Mouse (Mus musculus): Measurements from ENCODE around the gene Clybl.
A peak's percentile ranks its signal among the peaks of the same experiment; 100 is the strongest.

Gene Clybl

GRCm38 (mm10) chr14:122181078-122181814 lies at the start of gene Clybl:
Gene Clybl (plus strand): TSS chr14:122181704.
- peak; percentile 98 for DNase-seq (ENCODE audit: low spot score)

DNA sequence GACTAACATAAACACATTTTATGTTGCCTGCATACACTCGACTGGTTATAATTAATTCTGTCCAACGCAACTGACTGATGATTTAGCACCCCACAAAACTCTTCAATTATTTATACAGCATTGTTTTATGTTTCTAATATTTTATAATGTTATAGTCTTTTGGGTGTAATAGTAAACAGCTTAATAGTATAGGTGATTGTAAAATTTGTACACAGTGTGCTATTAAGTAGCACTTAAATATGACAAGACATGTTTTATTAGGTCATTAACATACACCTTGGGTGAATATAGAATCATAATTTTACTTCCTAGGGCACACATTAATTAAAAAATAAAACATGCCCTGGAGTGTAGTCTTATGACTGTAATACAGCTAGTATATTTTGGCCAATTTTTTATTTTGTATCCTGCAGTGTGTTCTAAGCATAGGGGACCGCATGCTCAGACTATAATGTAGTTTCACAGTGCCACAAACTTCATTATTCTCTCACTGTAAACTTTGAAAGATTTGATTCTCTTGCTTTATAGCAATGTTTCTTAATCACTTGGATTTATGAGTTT lies 45.1 kb upstream of the Clybl start:
- no peak for DNase-seq (ENCODE audit: low spot score)

- DNase-seq (ENCODE audit: low spot score) = no peak
These were observed 44.3 kb upstream of the Clybl start for GRCm38 (mm10) chr14:122137234-122137633.

DNA sequence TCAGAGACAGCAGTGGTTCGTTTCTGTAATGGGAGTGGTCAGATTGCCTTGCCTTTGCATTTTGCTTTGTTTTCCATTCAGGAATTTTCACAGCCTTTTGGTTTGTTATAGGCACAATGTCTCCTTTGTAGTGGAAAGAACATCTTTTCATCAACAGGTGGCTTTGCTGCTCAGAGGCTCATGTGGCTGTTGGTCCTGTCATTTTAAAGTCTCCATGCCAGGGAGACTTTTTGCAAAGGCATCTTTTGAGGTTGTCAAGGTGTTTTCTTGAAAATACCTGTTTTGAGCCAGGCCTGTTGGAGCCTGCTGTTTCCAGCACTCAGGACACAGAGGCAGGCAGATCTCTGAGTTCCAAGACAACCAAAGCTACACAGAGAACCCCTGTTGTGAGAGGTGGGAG lies 41.4 kb upstream of the Clybl start:
- no peak for DNase-seq (ENCODE audit: low spot score)

DNA sequence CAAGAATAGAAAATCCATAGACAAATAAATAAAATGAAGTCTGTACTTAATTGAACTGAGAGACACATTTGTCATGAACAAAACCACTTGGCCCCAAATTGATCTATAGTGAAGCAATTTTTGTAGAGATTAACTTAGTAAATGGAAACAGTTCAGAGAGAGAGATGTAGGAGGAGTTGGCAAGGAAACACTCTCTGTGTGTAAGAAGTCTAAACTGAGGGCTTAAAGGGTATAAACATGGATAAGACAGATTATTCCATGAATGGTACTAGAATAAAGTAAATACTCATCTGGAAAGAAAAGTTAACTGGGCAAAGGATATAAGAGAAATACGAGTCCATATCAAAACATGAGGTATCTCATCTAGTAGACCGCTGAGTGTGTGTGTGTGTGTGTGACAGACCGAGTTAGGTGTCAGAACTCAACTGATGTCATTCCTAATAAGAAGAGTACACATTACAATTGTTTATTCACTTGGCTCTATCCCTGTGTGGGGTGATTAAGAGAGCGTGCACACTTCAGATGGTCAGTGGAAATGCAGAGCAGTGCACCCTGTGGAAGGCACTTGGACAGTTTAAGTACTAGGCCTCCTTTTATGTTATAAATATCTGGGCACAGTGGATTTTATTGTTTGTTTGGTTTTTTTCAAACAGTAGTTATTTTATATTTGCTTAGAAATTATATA lies 37.8 kb upstream of the Clybl start:
- DNase-seq (ENCODE audit: low spot score) = no peak

- no peak for DNase-seq (ENCODE audit: low spot score)
These were observed 36.1 kb upstream of the Clybl start for GRCm38 (mm10) chr14:122145374-122145773.

DNA sequence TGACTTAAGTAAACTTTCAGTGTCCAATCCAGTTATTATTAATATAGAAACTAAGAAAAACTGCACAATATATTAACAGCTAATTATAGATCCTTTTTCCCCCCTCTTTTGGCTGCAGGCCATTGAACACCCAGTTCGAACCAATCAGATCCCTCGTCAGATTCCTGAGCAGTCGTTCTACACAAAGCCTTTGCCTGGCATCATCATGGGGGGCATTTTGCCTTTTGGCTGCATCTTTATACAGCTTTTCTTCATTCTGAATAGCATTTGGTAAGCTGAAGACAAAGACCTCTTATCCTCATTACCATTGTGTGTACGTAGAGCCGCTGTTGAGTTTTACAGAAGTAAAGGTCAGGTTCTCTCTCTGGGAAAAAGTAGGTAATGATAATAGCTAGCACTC lies 30.9 kb upstream of the Clybl start:
- DNase-seq (ENCODE audit: low spot score) = no peak

DNA sequence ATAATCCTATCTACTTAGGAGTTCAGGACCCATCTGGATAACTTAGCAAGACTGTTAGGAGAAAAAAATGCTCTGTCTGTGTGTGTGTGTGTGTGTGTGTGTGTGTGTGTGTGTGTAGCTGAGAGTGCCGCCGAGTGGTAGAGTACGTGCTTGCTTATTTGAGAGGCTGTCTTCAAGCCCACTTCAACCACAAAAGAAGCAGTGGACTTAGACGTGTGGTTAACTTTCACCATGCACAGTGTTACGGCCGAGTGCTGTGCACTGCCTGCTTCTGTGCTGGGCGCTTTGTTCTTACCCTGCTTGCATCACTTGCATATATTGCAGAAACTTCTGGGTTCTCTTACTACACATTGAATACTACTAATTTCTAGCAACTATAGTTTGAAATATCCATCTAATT lies 23.8 kb upstream of the Clybl start:
- no peak for DNase-seq (ENCODE audit: low spot score)

DNA sequence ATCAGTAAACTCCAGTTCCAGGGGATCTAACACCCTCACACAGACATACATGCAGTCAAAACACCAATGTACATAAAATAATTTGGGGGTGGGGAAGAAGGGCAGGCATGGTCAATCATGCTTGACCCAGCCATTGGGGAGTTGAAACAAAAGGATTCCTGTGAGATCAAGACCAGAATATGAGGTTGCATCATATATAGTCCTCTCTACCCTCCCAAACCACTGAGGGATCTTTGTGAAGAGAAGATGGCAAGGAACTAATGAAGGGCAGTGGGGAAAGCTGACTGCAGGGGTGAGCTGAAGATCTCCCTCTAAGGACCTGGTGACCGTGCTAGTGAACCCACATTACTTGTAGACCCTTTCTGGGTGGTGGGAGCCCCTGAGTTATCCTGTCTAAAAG lies 20.6 kb upstream of the Clybl start:
- DNase-seq (ENCODE audit: low spot score) = no peak

DNA sequence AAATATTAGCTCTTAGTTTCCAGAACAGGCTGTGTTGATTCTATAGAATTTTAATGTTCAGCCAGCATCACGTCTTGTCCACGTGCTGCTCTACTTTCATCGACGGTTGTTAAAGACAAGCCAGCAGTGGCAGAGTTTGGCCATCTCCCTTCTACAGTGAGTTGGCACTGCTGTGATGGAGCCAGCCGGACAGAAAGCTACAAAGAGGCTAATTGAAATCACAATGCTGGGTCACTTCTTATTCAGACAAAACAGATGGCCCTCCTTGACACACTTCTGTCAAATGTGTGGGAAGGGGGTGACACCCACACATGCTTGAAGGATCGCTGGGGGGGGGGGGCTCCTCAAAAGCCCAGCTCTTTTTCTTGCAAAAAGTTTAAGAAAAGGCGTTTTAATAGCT lies 12.6 kb upstream of the Clybl start:
- DNase-seq (ENCODE audit: low spot score) = no peak

DNA sequence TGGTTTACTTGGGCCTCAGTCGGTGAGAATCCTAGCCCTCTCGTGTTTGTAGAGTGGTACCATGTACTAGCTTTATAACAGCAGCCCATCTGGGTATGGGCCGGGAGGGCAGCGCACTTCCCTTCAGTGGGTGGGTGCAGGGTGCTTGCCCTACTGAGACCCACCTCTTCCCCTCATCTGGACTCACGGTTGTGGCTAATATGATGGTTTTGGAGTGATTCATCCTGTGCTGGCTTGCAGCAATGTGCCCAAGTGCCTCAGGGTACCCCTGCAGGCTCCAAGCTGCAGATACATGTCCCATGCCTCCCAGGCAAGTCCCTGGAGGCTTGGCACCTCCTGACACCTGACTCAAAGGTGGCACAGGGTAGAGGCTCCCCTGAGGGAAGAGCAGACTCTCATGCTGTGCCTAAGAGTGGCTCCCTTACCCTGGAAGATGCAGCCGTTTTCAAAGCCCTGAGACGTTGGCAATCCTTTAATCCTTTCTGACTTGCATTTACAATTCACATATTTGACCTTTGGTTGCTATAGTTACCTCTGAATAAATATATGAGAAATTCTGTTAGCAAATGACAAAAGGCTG lies 11.2 kb upstream of the Clybl start:
- DNase-seq (ENCODE audit: low spot score) = no peak

DNA sequence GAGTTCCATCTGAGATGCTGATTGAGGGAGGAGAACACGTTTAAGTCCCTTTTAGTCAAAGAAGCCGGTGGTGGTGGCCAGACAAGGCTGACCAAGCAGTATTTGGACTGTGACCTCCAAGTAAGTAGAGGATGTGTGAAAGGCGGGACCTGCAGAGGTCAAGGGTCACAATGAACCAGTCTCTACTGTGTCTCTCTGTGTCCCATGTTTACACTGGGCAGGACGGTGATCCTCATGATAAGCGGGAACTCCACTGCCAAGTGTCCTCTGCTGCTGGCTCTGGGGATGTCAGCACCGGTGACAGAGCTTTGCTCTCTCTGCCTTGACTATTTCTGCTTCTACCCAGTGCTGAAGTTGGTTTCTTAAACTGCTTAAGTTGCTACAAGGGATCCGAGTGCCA lies 10.5 kb upstream of the Clybl start:
- DNase-seq (ENCODE audit: low spot score) = no peak

- no peak for DNase-seq (ENCODE audit: low spot score)
These were observed 5.2 kb upstream of the Clybl start for GRCm38 (mm10) chr14:122176263-122176798.

- DNase-seq (ENCODE audit: low spot score) = no peak
These were observed 2.2 kb upstream of the Clybl start for GRCm38 (mm10) chr14:122179262-122179661.

DNA sequence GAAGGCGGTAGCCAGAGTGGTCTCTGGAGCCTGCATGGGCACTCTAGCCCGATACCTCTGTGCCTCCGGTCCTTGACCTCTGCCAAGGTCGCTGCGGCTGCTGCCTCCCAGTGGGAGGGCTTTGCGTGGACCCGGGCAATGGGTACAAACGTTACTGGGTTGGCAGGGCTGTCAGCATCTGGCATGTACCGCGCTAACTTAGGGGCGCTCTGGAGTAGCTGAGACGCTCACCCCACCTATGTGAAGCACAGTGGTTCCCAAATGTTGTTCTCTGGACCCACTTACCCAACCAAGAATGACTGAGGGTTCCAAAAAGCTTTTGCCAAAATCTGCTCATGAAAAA lies 282 bp downstream of the Clybl start:
- DNase-seq (ENCODE audit: low spot score) = no peak

- no peak for DNase-seq (ENCODE audit: low spot score)
These were observed 716 bp downstream of the Clybl start for GRCm38 (mm10) chr14:122182220-122182619.

GRCm38 (mm10) chr14:122183974-122184373 lies 2.5 kb downstream of the Clybl start:
- DNase-seq (ENCODE audit: low spot score) = no peak

DNA sequence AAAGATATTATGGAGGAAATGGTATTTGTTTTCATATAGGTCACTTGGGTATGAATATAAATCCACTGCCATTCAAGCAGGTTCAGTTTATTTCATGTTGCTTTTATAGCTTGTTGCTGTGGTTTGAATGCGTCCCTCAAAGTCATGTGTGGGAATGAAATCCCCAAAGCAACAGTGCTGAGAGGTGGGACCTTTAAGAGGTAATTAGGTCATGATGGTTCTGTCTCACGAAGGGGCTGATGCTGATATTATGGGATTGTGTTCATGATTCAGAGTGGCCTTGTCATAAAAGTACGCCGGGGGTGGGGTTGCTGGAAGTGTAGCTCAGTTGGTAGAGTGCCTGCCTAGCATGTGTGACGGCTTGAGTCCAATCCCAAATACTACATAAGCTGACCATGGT lies 6.7 kb downstream of the Clybl start:
- no peak for DNase-seq (ENCODE audit: low spot score)

- no peak for DNase-seq (ENCODE audit: low spot score)
These were observed 8.4 kb downstream of the Clybl start for GRCm38 (mm10) chr14:122189901-122190300.

DNA sequence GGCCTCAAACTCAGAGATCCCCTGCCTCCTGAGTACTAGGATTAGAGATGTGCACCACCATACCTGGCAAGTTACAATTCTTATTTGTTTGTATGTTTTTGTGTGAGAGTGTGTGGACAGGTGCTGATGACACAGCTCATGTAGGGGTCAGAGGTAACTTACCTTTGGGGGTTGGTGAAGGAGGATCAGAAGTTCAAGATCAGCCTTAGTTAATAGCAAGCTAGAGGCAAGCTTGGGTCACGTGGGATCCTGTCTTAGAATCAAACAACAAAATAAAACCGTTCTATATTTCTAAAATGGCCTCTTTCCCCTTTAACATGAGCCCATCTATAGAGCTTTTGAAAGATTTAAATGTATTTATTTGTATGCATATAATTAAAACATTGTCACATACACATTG lies 9.0 kb downstream of the Clybl start:
- no peak for DNase-seq (ENCODE audit: low spot score)

DNA sequence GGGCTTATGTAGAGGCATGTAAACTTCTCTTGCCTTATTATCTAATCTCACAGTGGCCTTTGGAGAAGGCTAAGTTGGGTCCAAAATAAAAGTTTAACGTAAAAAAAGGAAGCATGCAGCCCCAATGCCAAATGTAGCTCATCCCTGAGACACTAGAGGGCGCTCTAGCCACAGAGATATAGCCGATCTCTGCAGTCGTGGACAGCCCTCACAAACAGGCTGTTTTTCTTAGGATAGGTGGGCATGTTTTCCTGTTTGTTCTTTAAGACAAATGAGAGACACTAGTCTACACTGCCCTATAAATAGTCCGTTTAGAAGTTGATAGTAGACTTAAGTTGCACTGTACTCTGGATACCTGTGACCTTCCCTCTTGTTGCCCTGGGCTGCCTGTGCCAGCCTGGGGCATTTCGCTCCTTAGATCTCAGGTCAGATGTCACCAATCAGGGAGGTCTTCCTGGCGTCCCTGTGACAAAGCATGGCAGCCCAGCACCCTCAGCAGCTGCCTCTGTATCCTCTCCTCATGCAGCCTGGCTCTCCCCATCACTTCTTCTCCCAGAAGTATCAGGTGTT lies 9.5 kb downstream of the Clybl start:
- peak; percentile 79 for DNase-seq (ENCODE audit: low spot score)

DNA sequence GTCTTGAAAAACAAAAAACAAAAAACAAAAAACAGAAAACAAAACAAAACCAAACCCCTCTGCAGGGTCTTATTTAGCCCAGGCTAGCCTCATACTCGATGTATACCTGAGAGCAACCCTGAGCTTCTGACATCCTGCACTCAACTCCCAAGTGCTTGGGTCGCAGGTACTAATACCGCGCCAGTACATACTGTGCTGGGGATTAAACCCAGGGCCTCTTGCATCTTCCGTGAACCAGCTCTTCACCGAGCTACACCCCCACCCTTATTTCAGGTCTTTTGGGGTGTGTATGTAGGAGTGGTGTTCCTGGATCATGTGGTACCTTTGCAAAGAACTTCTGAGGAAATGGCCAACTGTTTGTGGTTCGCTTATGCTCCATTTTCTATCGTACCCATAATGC lies 13.1 kb downstream of the Clybl start:
- DNase-seq (ENCODE audit: low spot score) = no peak

DNA sequence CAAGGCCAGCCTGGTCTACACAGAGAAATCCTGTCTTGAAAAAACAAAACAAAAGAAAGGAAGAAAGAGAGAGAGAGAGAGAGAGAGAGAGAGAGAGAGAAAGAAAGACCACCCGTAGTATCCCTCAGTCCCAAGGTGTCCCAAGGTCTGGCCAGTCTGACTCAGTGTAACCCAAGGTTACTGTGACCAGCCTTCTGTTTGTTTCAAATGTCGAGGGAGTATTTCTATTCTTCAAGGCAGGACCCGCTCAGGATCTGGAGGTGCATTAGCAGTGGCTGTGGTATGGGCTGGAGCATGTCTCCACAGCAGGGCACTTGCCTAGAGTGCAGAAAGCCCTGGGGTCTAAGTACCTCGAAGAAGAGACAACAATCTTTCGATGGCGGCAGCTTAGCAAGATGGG lies 15.3 kb downstream of the Clybl start:
- DNase-seq (ENCODE audit: low spot score) = no peak

All from testis, postnatal 10 days (tissue).